Mouse (Mus musculus) forebrain, embryonic 15.5 days (tissue): ENCODE data around the gene Orai2. TPM values are rescaled to one million over a fixed set of nuclear protein-coding genes. Genes with fewer than 3 reads are reported as not detected.

Source experiments
- ATAC-seq: fragments of 200-750 bp; cut with Nextera tagmentation; replicated peaks from 2 replicates; pipeline ENCODE4 v1.8.0; 2017; ENCODE audit warnings: mild to moderate bottlenecking, moderate TSS enrichment, moderate library complexity
- H3K27ac ChIP-seq: fragments of 300-500 bp; sonication (generic); replicated peaks from 2 replicates; pipeline ENCODE4 v1.5.1; 2015; ENCODE audit warnings: mild to moderate bottlenecking, inconsistent platforms
- H3K27me3 ChIP-seq: fragments of 300-500 bp; sonication (generic); 2 replicates; pipeline ENCODE4 v1.6.1; 2015; ENCODE audit warnings: inconsistent platforms
- H3K36me3 ChIP-seq: fragments of 300-500 bp; sonication (generic); 2 replicates; pipeline ENCODE4 v1.6.1; 2015; ENCODE audit warnings: mild to moderate bottlenecking, inconsistent platforms
- H3K4me1 ChIP-seq: fragments of 300-500 bp; sonication (generic); 2 replicates; pipeline ENCODE4 v1.6.1; 2015; ENCODE audit warnings: inconsistent platforms
- H3K4me2 ChIP-seq: fragments of 300-500 bp; sonication (generic); replicated peaks from 2 replicates; pipeline ENCODE4 v1.6.1; 2015; ENCODE audit warnings: mild to moderate bottlenecking, inconsistent platforms
- H3K4me3 ChIP-seq: fragments of 300-500 bp; sonication (generic); 2 replicates; pipeline ENCODE4 v1.5.1; 2015; ENCODE audit warnings: mild to moderate bottlenecking, inconsistent platforms
- H3K9ac ChIP-seq: fragments of 300-500 bp; sonication (generic); replicated peaks from 2 replicates; pipeline ENCODE4 v1.6.1; 2015; ENCODE audit warnings: mild to moderate bottlenecking, inconsistent platforms
- H3K9me3 ChIP-seq: fragments of 300-500 bp; sonication (generic); 2 replicates; pipeline ENCODE4 v1.6.1; 2016; ENCODE audit warnings: inconsistent platforms
- WGBS: fragments of 180-500 bp; shearing (Covaris S2); methylation state at CpG from one replicate; pipeline ENCODE4 v1.1.7; 2015; ENCODE audit warnings: mixed read lengths; 5-methylcytosine and 5-hydroxymethylcytosine counted together
- polyA plus RNA-seq: library from polyadenylated mRNA; unstranded; fragments of >200 nt; fragmentation: Nextera tagmentation; extraction: Ambion mirVana; gene quantifications from 2 replicates; pipeline ENCODE4 v1.2.1, GENCODE M21; 2015

The Orai2 gene
- polyA plus RNA-seq, 1 experiment from 2014 or later: 39.1 TPM

DNA sequence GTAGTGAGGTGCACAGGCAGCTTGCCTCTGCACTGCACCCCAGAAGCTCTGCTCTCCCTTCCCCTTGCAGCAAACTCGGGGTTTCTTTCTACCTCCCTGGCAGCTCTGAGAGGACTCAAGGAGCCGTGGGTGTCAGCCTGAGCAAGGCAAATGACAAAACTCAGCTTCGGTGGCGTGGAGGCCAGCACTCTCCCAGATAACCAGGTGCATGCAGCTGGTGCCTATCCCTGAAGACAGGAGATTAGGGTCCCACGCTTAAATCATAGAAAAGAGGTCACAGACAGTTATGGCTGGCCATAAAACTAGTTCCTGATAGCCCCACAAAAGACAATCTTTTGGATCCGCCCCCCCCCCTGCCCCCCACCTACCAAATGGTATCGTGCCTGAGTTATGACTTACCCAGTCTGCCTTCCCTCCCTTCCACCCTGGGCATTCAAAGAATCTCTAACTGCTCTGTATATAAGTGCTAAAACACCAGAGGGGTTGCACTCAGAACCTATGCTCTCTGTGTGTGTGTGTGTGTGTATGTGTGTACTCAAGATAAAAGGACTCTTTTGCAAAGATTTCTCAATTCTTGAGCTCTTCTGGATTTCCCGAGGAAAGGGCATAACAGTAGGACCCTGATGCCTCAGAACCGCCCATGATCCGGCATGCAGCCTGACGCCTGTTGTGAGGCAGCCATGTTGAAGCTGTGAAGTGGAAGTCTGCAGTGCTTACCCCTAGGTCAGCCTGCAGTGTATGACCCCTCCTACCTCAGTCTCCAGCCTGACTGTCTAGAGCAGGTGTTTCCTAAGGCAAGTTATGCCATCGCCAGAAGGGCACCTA, 25.7 kb downstream of the Orai2 start:
- Histone ChIP-seq H3K9me3 (no peaks in the 10 kb centered on the region), H3K36me3 (peaks cover 23% of the 10 kb centered on the region), H3K27me3 (no peaks in the 10 kb centered on the region), H3K9ac (no peak overlapping the region), H3K4me3 (no peak overlapping the region), H3K27ac (no peak overlapping the region), H3K4me2 (no peak overlapping the region), H3K4me1 (no peaks in the 10 kb centered on the region)
- no peak for ATAC-seq
- 73% methylated on average over 12 of the region's 12 CpGs for WGBS

DNA sequence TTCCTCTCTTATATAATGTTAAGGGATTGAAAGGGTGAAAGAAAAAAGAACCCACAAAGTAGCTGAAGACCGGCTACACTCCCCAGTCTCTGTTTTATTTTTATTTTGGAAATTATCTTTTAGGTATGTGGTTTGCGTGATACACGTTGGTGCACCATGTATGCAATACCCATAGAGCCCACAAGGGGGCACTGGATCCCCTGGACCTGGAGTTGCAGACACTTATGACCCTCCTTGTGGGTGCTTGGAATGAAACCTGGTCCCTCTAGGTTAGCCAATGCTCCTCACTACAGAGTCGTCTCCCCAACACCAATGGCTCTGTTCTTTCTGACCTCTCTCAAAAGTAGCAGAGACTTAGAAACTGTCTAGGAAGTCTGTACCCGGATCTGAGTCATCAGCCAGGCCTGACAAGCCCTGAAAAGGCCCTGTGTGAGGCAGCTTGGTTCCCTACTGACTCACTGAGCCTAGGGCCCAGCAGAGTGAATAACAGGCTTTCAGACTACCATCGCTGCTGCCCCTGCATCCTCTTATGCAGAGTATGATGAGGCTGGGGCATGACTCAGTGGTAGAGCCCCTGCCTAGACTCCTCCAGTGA, 27.3 kb downstream of the Orai2 start:
- Histone ChIP-seq H3K36me3 (peaks cover 27% of the 10 kb centered on the region), H3K4me2 (no peak overlapping the region), H3K4me1 (no peaks in the 10 kb centered on the region), H3K4me3 (no peak overlapping the region), H3K9me3 (no peaks in the 10 kb centered on the region), H3K9ac (no peak overlapping the region), H3K27me3 (no peaks in the 10 kb centered on the region), H3K27ac (no peak overlapping the region)
- WGBS: 87% methylated on average over 6 of the region's 6 CpGs
- ATAC-seq: no peak

GRCm38 (mm10) chr5:136142746-136143145, 27.8 kb downstream of the Orai2 start:
- H3K4me1 ChIP-seq: no peaks in the 10 kb centered on the region
- H3K36me3 ChIP-seq: peaks cover 27% of the 10 kb centered on the region
- no peak overlapping the region for H3K4me3 ChIP-seq
- H3K27ac ChIP-seq: no peak overlapping the region
- no peaks in the 10 kb centered on the region for H3K9me3 ChIP-seq
- H3K9ac ChIP-seq: no peak overlapping the region
- H3K27me3 ChIP-seq: no peaks in the 10 kb centered on the region
- ATAC-seq: no peak
- no peak overlapping the region for H3K4me2 ChIP-seq
- WGBS: 87% methylated on average over 5 of the region's 5 CpGs

DNA sequence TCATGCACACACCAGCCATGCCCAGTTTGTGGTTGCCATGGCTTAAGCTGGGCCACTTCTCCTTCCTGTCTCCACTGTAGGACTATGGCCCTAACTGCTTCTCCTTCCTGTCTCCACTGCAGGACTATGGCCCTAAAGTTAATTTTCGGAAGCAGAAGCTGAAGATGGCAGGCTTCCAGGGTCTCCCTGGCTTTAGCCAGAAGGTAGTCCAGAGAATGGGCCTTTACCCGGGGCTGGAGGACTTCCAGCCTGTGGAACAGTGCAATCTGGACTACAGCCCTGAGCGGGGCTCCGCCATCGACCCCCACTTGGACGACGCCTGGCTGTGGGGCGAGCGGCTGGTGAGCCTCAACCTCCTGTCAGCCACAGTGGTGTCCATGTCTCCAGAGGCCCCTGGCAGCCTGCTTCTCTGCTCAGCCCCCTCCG, 30.4 kb downstream of the Orai2 start:
- ATAC-seq: no peak
- no peak overlapping the region for H3K4me2 ChIP-seq
- no peak overlapping the region for H3K9ac ChIP-seq
- peaks cover 17% of the 10 kb centered on the region for H3K4me1 ChIP-seq
- peaks cover 27% of the 10 kb centered on the region for H3K36me3 ChIP-seq
- H3K4me3 ChIP-seq: no peak overlapping the region
- H3K27me3 ChIP-seq: no peaks in the 10 kb centered on the region
- H3K9me3 ChIP-seq: no peaks in the 10 kb centered on the region
- WGBS: 95% methylated on average over 10 of the region's 10 CpGs
- no peak overlapping the region for H3K27ac ChIP-seq

DNA sequence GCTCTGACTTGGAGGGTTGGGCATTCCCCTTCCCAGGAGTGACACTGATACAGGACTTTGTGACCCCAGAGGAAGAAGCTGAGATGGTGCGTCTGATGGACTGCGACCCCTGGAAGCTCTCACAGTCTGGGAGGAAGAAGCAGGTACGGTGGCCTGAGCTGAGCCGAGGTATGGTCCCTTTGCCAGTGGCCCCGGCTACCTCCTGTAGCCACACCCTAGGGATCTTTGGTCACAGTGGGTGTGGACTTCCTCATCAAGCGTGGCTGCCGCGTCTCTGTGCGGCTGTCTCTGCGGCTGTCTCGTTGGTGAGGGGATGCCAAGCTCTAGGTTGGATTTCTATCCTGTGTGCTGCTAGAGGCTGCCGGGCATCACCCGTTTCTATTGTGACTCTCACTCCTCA, 31.1 kb downstream of the Orai2 start:
- Histone ChIP-seq H3K9me3 (no peaks in the 10 kb centered on the region), H3K9ac (no peak overlapping the region), H3K36me3 (peaks cover 27% of the 10 kb centered on the region), H3K27ac (no peak overlapping the region), H3K4me3 (no peak overlapping the region), H3K4me1 (peaks cover 23% of the 10 kb centered on the region), H3K27me3 (no peaks in the 10 kb centered on the region), H3K4me2 (no peak overlapping the region)
- 96% methylated on average over 13 of the region's 13 CpGs for WGBS
- no peak for ATAC-seq

GRCm38 (mm10) chr5:136137658-136138274, 32.7 kb downstream of the Orai2 start:
- no peak overlapping the region for H3K4me3 ChIP-seq
- H3K9ac ChIP-seq: no peak overlapping the region
- WGBS: 76% methylated on average over 13 of the region's 13 CpGs
- ATAC-seq: no peak
- no peaks in the 10 kb centered on the region for H3K9me3 ChIP-seq
- H3K4me1 ChIP-seq: peaks cover 24% of the 10 kb centered on the region
- no peak overlapping the region for H3K27ac ChIP-seq
- H3K27me3 ChIP-seq: no peaks in the 10 kb centered on the region
- peaks cover 32% of the 10 kb centered on the region for H3K36me3 ChIP-seq
- no peak overlapping the region for H3K4me2 ChIP-seq

DNA sequence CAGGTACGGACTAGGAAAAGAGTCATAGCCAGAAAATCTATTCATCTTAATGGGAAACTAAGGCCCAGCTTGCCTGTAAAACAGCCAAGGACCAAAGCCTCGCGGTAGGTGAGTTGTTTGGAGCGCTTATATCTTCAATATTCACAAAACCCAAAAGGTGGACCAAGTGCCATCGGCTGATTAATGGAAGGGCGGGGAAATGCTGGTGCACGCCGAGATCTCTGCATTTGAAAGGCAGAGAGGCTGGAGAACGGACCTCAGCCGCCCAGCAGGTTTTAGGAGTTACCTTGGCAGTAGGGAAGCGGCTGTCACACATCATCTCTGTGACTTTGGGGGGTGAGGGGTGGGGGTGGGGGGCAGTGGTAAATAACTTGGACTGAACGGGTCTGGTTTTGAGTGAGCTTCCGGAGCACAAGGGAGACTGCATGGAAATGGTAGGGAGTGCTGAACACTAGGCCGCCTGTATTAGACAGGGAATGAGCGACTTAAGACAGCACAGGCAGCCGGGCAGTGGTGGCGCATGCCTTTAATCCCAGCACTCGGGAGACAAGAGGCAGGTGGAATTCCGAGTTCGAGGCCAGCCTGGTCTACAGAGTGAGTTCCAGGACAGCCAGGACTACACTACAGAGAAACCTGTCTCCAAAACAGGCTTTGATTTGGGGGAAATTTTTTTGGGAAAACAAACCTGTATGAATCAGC, 34.1 kb downstream of the Orai2 start:
- H3K4me1 ChIP-seq: peaks cover 24% of the 10 kb centered on the region
- peak overlapping the region; percentile 77 for H3K4me3 ChIP-seq
- no peaks in the 10 kb centered on the region for H3K27me3 ChIP-seq
- H3K36me3 ChIP-seq: peaks cover 29% of the 10 kb centered on the region
- no peak; the same call in 1 of the 2 replicates for ATAC-seq
- 0 out of 2 replicates have a peak overlapping the region, but pooled peaks have one; percentile 4 for H3K27ac ChIP-seq
- H3K9me3 ChIP-seq: no peaks in the 10 kb centered on the region
- WGBS: 8% methylated on average over 20 of the region's 20 CpGs
- H3K4me2 ChIP-seq: peak overlapping the region; percentile 75
- peak overlapping the region; percentile 83 for H3K9ac ChIP-seq

DNA sequence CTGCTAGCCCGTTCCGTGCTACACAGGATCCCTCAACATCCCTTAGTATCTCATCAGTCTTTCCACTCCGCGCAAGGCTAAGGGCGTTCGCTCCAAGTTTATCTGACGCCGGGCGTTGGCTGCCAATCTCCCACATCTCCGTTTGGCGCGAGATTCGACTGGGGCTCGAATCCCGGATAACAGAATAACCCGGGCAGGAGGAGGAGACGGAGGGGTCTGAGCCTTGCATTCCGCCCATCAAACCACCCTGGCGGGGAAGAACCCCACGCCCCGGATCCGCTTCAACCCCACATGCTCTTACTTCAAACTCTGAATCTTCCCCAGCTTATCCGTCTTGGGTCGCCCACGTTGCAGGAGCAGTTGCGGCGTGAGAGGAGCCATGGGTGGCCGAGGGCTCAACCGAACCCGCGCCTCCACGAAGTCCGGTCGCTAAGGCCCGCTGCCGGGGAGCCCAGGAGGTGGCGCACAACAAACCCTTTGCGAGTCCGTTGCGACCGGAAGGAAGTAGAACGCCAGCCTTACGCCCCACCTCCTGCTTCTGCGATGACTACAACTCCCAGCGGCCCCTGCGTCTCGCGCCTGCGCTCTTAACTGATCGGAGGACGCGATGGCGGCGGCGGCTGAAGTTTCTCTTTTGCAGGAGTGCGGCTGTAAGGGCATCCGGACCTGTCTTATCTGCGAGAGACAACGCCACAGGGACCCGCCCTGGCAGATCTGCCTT, 34.8 kb downstream of the Orai2 start, which contains the start of the genes Lrwd1 and Alkbh4:
Gene Lrwd1 (minus strand): TSS at position 504 of the 721 bp plus-strand sequence.
Gene Alkbh4 (plus strand): TSS at position 576 of the 721 bp plus-strand sequence.
- Histone ChIP-seq H3K27me3 (no peaks in the 10 kb centered on the region), H3K9me3 (no peaks in the 10 kb centered on the region), H3K4me3 (peak within 1 kb of the TSS; percentile 77), H3K36me3 (peaks cover 25% of the 10 kb centered on the region), H3K27ac (peak within 1 kb of the TSS; percentile 58; the same call in 1 of the 2 replicates), H3K4me1 (peaks cover 24% of the 10 kb centered on the region), H3K4me2 (peak within 1 kb of the TSS; percentile 75), H3K9ac (peak within 1 kb of the TSS; percentile 83)
- ATAC-seq: peak; percentile 95
- under 1% methylated on average over 60 of the region's 60 CpGs for WGBS

DNA sequence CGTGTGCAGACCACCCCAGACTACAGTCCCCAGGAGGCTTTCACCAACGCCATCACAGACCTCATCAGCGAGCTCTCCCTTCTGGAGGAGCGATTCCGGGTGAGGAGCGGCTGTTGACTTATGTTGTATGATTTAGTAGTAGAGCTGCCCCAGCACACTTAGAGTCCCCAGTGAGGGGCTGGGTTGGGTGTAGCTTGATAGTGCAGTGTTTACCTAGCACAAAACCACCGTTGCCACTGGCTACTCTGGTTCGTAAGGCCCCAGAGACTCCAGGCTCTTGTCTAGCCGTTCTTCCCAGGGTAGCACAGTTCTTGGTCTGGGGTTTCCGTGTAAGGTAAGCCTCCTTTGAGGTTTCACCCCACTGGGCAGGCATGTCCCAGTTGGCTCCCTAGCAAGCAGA, 48.3 kb downstream of the Orai2 start:
- Histone ChIP-seq H3K36me3 (peaks cover 54% of the 10 kb centered on the region), H3K4me2 (no peak overlapping the region), H3K4me1 (peaks cover 14% of the 10 kb centered on the region), H3K9me3 (no peaks in the 10 kb centered on the region), H3K27me3 (no peaks in the 10 kb centered on the region), H3K27ac (no peak overlapping the region), H3K4me3 (no peak overlapping the region), H3K9ac (no peak overlapping the region)
- WGBS: 93% methylated on average over 10 of the region's 10 CpGs
- no peak for ATAC-seq

DNA sequence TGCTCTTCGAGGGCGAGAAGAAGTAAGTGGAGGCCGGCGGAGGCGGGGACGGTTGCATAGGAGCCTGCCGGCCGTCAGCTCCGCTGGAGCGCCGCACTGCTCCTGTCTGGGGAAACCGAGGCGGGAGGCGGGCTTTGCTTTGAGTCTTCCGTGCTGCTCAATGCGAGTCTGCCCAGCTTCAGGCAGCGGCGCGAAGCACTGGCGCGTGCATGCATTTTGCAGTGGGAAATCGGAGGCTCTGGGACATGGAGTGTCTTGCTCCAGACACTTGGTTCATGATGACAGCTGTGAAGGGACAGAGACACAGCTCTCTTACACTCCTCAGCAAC, 53.8 kb downstream of the Orai2 start:
- H3K27ac ChIP-seq: peak overlapping the region; percentile 79
- WGBS: 0% methylated on average over 22 of the region's 22 CpGs

More for the DNA sequence above, 53.8 kb downstream of the Orai2 start:
- peak overlapping the region; percentile 85 for H3K4me2 ChIP-seq
- no peaks in the 10 kb centered on the region for H3K9me3 ChIP-seq
- peak overlapping the region; percentile 84 for H3K4me3 ChIP-seq
- H3K4me1 ChIP-seq: peaks cover 26% of the 10 kb centered on the region
- H3K27me3 ChIP-seq: no peaks in the 10 kb centered on the region
- peak overlapping the region; percentile 83 for H3K9ac ChIP-seq
- peaks cover 15% of the 10 kb centered on the region for H3K36me3 ChIP-seq
- ATAC-seq: peak; percentile 72
